Mouse (Mus musculus) intestine, embryonic 16.5 days (tissue): ENCODE measurements around the gene Zfp110. TPM values are rescaled to one million over a fixed set of nuclear protein-coding genes. Genes with fewer than 3 reads are reported as not detected.
"Not testable (repeated sequence)": the region's sequence is repeated elsewhere in the genome, so short reads cannot be mapped to it uniquely, and the experiment has no call there.

Source experiments
- ATAC-seq: fragments of 200-750 bp; cut with Nextera tagmentation; 2 replicates; pipeline ENCODE4 v1.8.0; 2017; ENCODE audit warnings: moderate TSS enrichment, moderate library complexity
- H3K27ac ChIP-seq: fragments of 300-500 bp; sonication (generic); 2 replicates; pipeline ENCODE4 v1.5.1; 2014; ENCODE audit warnings: mild to moderate bottlenecking, low read length
- H3K27me3 ChIP-seq: fragments of 300-500 bp; sonication (generic); replicated peaks from 2 replicates; pipeline ENCODE4 v1.6.1; 2014; ENCODE audit warnings: low read length, control low read depth, mixed read lengths; ENCODE audit not compliant: control insufficient read depth, insufficient read depth
- H3K36me3 ChIP-seq: fragments of 300-500 bp; sonication (generic); 2 replicates; pipeline ENCODE4 v1.6.1; 2014; ENCODE audit warnings: low read length, control low read depth; ENCODE audit not compliant: control insufficient read depth, insufficient read depth
- H3K4me1 ChIP-seq: fragments of 300-500 bp; sonication (generic); 2 replicates; pipeline ENCODE4 v1.6.1; 2014; ENCODE audit warnings: low read length, control low read depth, mixed read lengths; ENCODE audit not compliant: control insufficient read depth, insufficient read depth
- H3K4me2 ChIP-seq: fragments of 300-500 bp; sonication (generic); 2 replicates; pipeline ENCODE4 v1.6.1; 2014; ENCODE audit warnings: low read depth, low read length, control low read depth
- H3K4me3 ChIP-seq: fragments of 300-500 bp; sonication (generic); 2 replicates; pipeline ENCODE4 v1.5.1; 2014; ENCODE audit warnings: mild to moderate bottlenecking, low read length
- H3K9ac ChIP-seq: fragments of 300-500 bp; sonication (generic); 2 replicates; pipeline ENCODE4 v1.6.1; 2014; ENCODE audit warnings: low read depth, low read length
- H3K9me3 ChIP-seq: fragments of 300-500 bp; sonication (generic); 2 replicates; pipeline ENCODE4 v1.6.1; 2016; ENCODE audit warnings: low read length, control low read depth; ENCODE audit not compliant: control insufficient read depth
- WGBS: fragments of 180-500 bp; shearing (Covaris S2); extraction: QIAGEN DNeasy Blood & Tissue Kit; methylation state at CpG from one replicate; pipeline ENCODE4 v1.1.7; 2014; 5-methylcytosine and 5-hydroxymethylcytosine counted together
- polyA plus RNA-seq: library from polyadenylated mRNA; unstranded; fragments of >200 nt; fragmentation: Nextera tagmentation; extraction: Ambion mirVana; gene quantifications from 2 replicates; pipeline ENCODE4 v1.2.1, GENCODE M21; 2015

Gene Zfp110
- polyA plus RNA-seq = 27.1 and 27.7 TPM in 2 replicates

- H3K27me3 ChIP-seq = no peaks in the 10 kb centered on the region
- peaks cover 18% of the 10 kb centered on the region for H3K9me3 ChIP-seq
- peak within 1 kb of the TSS; percentile 80 for H3K9ac ChIP-seq
- peaks cover 25% of the 10 kb centered on the region for H3K36me3 ChIP-seq
- H3K27ac ChIP-seq = peak within 1 kb of the TSS; percentile 65
- peak within 1 kb of the TSS; percentile 67 for H3K4me3 ChIP-seq
- ATAC-seq = peak; percentile 99
- WGBS = 3% methylated on average over 47 of the region's 47 CpGs
- H3K4me1 ChIP-seq = 0 out of 2 replicates have a peak, but pooled peaks cover 5% of the 10 kb centered on the region
- peak within 1 kb of the TSS; percentile 52 for H3K4me2 ChIP-seq
Observed at GRCm38 (mm10) chr7:12834162-12835120, at the start of gene Zfp110. TSS of gene Zfp110 (plus strand) at chr7:12834761.

GRCm38 (mm10) chr7:12787333-12787732 is 47.2 kb upstream of the Zfp110 start:
- Histone ChIP-seq H3K27ac (no peak overlapping the region), H3K9ac (no peak overlapping the region), H3K36me3 (no peaks in the 10 kb centered on the region), H3K4me2 (no peak overlapping the region), H3K4me3 (no peak overlapping the region), H3K4me1 (no peaks in the 10 kb centered on the region), H3K27me3 (no peaks in the 10 kb centered on the region), H3K9me3 (no peaks in the 10 kb centered on the region)
- WGBS = 74% methylated on average over 6 of the region's 6 CpGs
- ATAC-seq = no peak

GRCm38 (mm10) chr7:12788025-12788424 is 46.5 kb upstream of the Zfp110 start:
- H3K27ac ChIP-seq = no peak overlapping the region
- H3K4me3 ChIP-seq = no peak overlapping the region
- 39% methylated on average over 5 of the region's 5 CpGs for WGBS
- H3K27me3 ChIP-seq = no peaks in the 10 kb centered on the region
- H3K4me2 ChIP-seq = no peak overlapping the region
- no peaks in the 10 kb centered on the region for H3K4me1 ChIP-seq
- no peak overlapping the region for H3K9ac ChIP-seq
- no peaks in the 10 kb centered on the region for H3K36me3 ChIP-seq
- ATAC-seq = no peak
- H3K9me3 ChIP-seq = no peaks in the 10 kb centered on the region

GRCm38 (mm10) chr7:12792624-12793023 is 41.9 kb upstream of the Zfp110 start:
- H3K4me2 ChIP-seq, H3K9ac ChIP-seq, H3K4me3 ChIP-seq, H3K27me3 ChIP-seq, ATAC-seq, H3K4me1 ChIP-seq, H3K9me3 ChIP-seq, H3K27ac ChIP-seq, H3K36me3 ChIP-seq: not testable (repeated sequence)
- 87% methylated on average over 11 of the region's 11 CpGs for WGBS

- Histone ChIP-seq H3K9me3 (peaks cover 6% of the 10 kb centered on the region; the same call in 1 of the 2 replicates), H3K9ac (no peak overlapping the region), H3K36me3 (peaks cover 4% of the 10 kb centered on the region; the same call in 1 of the 2 replicates), H3K27ac (no peak overlapping the region), H3K4me2 (no peak overlapping the region), H3K27me3 (no peaks in the 10 kb centered on the region), H3K4me1 (0 out of 2 replicates have a peak, but pooled peaks cover under 1% of the 10 kb centered on the region), H3K4me3 (no peak overlapping the region)
- ATAC-seq = no peak
- 74% methylated on average over 2 of the region's 2 CpGs for WGBS
Observed at GRCm38 (mm10) chr7:12797971-12798370, 36.6 kb upstream of the Zfp110 start.

GRCm38 (mm10) chr7:12799554-12799953 is 35.0 kb upstream of the Zfp110 start:
- no peak overlapping the region for H3K4me2 ChIP-seq
- no peak overlapping the region for H3K4me3 ChIP-seq
- H3K4me1 ChIP-seq = 0 out of 2 replicates have a peak, but pooled peaks cover 3% of the 10 kb centered on the region
- H3K9me3 ChIP-seq = peaks cover 6% of the 10 kb centered on the region; the same call in 1 of the 2 replicates
- no peak overlapping the region for H3K27ac ChIP-seq
- ATAC-seq = no peak
- no peak overlapping the region for H3K9ac ChIP-seq
- peaks cover 4% of the 10 kb centered on the region; the same call in 1 of the 2 replicates for H3K36me3 ChIP-seq
- 88% methylated on average over 1 of the region's 1 CpGs for WGBS
- H3K27me3 ChIP-seq = no peaks in the 10 kb centered on the region

GRCm38 (mm10) chr7:12802866-12803726 is 31.5 kb upstream of the Zfp110 start, which contains the start of gene Zscan18:
TSS of gene Zscan18 (minus strand) at chr7:12803635.
- no peaks in the 10 kb centered on the region for H3K9me3 ChIP-seq
- H3K4me3 ChIP-seq = peak within 1 kb of the TSS; percentile 45
- peak; percentile 98 for ATAC-seq
- H3K36me3 ChIP-seq = no peaks in the 10 kb centered on the region; the same call in 1 of the 2 replicates
- peak within 1 kb of the TSS; percentile 66 for H3K9ac ChIP-seq
- H3K4me1 ChIP-seq = 0 out of 2 replicates have a peak, but pooled peaks cover 3% of the 10 kb centered on the region
- H3K27ac ChIP-seq = no peak within 1 kb of the TSS; the same call in 1 of the 2 replicates
- 5% methylated on average over 31 of the region's 31 CpGs for WGBS
- H3K27me3 ChIP-seq = no peaks in the 10 kb centered on the region
- peak within 1 kb of the TSS; percentile 75 for H3K4me2 ChIP-seq

GRCm38 (mm10) chr7:12803727-12804071 is 30.9 kb upstream of the Zfp110 start:
- peak; percentile 87; the same call in 1 of the 2 replicates for ATAC-seq
- Histone ChIP-seq H3K9me3 (no peaks in the 10 kb centered on the region), H3K27ac (no peak overlapping the region), H3K36me3 (no peaks in the 10 kb centered on the region; the same call in 1 of the 2 replicates), H3K4me1 (0 out of 2 replicates have a peak, but pooled peaks cover 3% of the 10 kb centered on the region), H3K27me3 (no peaks in the 10 kb centered on the region), H3K4me2 (peak overlapping the region; percentile 75), H3K4me3 (peak overlapping the region; percentile 45), H3K9ac (peak overlapping the region; percentile 66)
- under 1% methylated on average over 16 of the region's 16 CpGs for WGBS

- Histone ChIP-seq H3K4me1 (no peaks in the 10 kb centered on the region), H3K36me3 (peaks cover 22% of the 10 kb centered on the region), H3K27ac (no peak overlapping the region), H3K9me3 (peaks cover 20% of the 10 kb centered on the region), H3K4me2 (no peak overlapping the region), H3K27me3 (no peaks in the 10 kb centered on the region), H3K4me3 (no peak overlapping the region), H3K9ac (no peak overlapping the region)
- WGBS = 96% methylated on average over 8 of the region's 8 CpGs
- no peak for ATAC-seq
Observed at GRCm38 (mm10) chr7:12815566-12815965, 19.0 kb upstream of the Zfp110 start.
